8 mouse cellular contexts compared by ENCODE assay signal in the genomic region with DNA sequence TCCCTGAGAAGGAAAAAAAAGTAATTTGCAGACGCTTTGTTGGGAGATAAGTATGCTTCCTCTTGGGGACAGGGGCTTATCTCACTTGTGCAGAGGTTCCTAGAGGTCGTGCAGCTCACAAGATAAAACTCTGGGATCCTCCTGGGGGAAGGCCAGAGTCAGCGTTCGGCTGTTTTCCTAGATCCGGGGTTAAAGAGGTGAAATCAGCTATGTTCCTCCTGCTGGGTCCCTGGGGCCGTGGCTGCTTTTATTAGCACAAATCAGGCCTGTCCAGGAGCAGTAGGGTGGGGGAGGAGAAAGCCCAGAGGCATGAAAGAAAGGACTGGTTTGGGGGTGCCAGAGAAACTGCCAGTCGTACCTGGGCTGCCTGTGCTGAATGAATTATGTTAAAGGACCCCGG.
DNase-seq lines count a peak whose midpoint lies in the region; ATAC-seq and TF ChIP-seq lines count a peak whose summit lies in the region.

No protein-coding gene starts in this region.

- intact Hi-C loops in left cerebral cortex, adult 2 months (cut with DNase I): no loop called here

- no peaks in the 10 kb centered on the region for H3K9me3 ChIP-seq in lung, embryonic 15.5 days
- H3K9me3 ChIP-seq in heart, embryonic 16.5 days (replicated peaks; ENCODE audit: control insufficient read depth, low read length): no peaks in the 10 kb centered on the region
- no peaks in the 10 kb centered on the region for H3K9me3 ChIP-seq in limb, embryonic 13.5 days

- H3K4me2 ChIP-seq in lung, embryonic 15.5 days: no peak overlapping the region
- H3K4me2 ChIP-seq in heart, embryonic 16.5 days (ENCODE audit: low read depth, low read length): peak overlapping the region; percentile 38
- H3K4me2 ChIP-seq in limb, embryonic 13.5 days (replicated peaks): no peak overlapping the region

- peak; percentile 77 for ATAC-seq in lung, embryonic 15.5 days (ENCODE audit: borderline replicate concordance, extremely low read depth, low FRiP score, low TSS enrichment)
- peak; percentile 77 for ATAC-seq in heart, embryonic 16.5 days (replicated peaks; ENCODE audit: extremely low read depth, insufficient read depth, low FRiP score)
- ATAC-seq in limb, embryonic 13.5 days (ENCODE audit: low FRiP score, low read depth): peak; percentile 51; the same call in 1 of the 2 replicates
- ATAC-seq in cerebellum, adult (ENCODE audit: insufficient number of reproducible peaks, low FRiP score, low TSS enrichment): no peak

- no peaks in the 10 kb centered on the region for H3K36me3 ChIP-seq in lung, embryonic 15.5 days
- no peaks in the 10 kb centered on the region for H3K36me3 ChIP-seq in heart, embryonic 16.5 days (ENCODE audit: control insufficient read depth, insufficient read depth)
- H3K36me3 ChIP-seq in limb, embryonic 13.5 days: no peaks in the 10 kb centered on the region

- 12% methylated on average over 8 of the region's 8 CpGs for WGBS in lung, embryonic 15.5 days
- 7% methylated on average over 8 of the region's 8 CpGs for WGBS in heart, embryonic 16.5 days
- 9% methylated on average over 8 of the region's 8 CpGs for WGBS in limb, embryonic 13.5 days

- peaks cover 13% of the 10 kb centered on the region for H3K4me1 ChIP-seq in lung, embryonic 15.5 days
- H3K4me1 ChIP-seq in heart, embryonic 16.5 days (ENCODE audit: control insufficient read depth, insufficient read depth, low read length): peaks cover 12% of the 10 kb centered on the region
- peaks cover 13% of the 10 kb centered on the region for H3K4me1 ChIP-seq in limb, embryonic 13.5 days

- no peak overlapping the region for H3K4me3 ChIP-seq in lung, embryonic 15.5 days
- H3K4me3 ChIP-seq in heart, embryonic 16.5 days (ENCODE audit: low read length): 0 out of 2 replicates have a peak overlapping the region, but pooled peaks have one; percentile 4
- no peak overlapping the region for H3K4me3 ChIP-seq in limb, embryonic 13.5 days
- H3K4me3 ChIP-seq in left cerebral cortex, adult 2 months: no peak overlapping the region

- no peak overlapping the region for H3K27ac ChIP-seq in lung, embryonic 15.5 days
- peak overlapping the region; percentile 63 for H3K27ac ChIP-seq in heart, embryonic 16.5 days (ENCODE audit: low read length)
- H3K27ac ChIP-seq in limb, embryonic 13.5 days: no peak overlapping the region
- no peak overlapping the region for H3K27ac ChIP-seq in left cerebral cortex, adult 2 months

- no peak overlapping the region for H3K9ac ChIP-seq in lung, embryonic 15.5 days
- H3K9ac ChIP-seq in heart, embryonic 16.5 days (ENCODE audit: low read length): no peak overlapping the region
- no peak overlapping the region for H3K9ac ChIP-seq in limb, embryonic 13.5 days

- no peak for DNase-seq in lung, adult 18-20 months
- DNase-seq in spleen, postnatal 10 days (ENCODE audit: low spot score in 2 of 2): peak; percentile 45 to 71
- DNase-seq in right cerebral cortex, adult 18-20 months: no peak
- no peak for DNase-seq in left cerebral cortex, adult 2 months (ENCODE audit: extremely low spot score in 1 of 2, low spot score in 2 of 2)

- TF ChIP-seq CTCF in left cerebral cortex, adult 2 months (IDR thresholded peaks at IDR 0.05): no peak

- no peaks in the 10 kb centered on the region for H3K27me3 ChIP-seq in lung, embryonic 15.5 days
- H3K27me3 ChIP-seq in heart, embryonic 16.5 days (ENCODE audit: control insufficient read depth, insufficient read depth, low read length): no peaks in the 10 kb centered on the region
- no peaks in the 10 kb centered on the region for H3K27me3 ChIP-seq in limb, embryonic 13.5 days

Comparison
In these comparisons a context has a peak if more than half of its experiments do, and no peak if none do; other contexts are left out.
1. DNase-seq: peak in spleen, postnatal 10 days (2 of 2); none in lung, adult 18-20 months (0 of 2), right cerebral cortex, adult 18-20 months (single experiment) and left cerebral cortex, adult 2 months (0 of 2).